Mouse (Mus musculus): Measurements from ENCODE around the gene Nmral1.
"Not testable (repeated sequence)": the region's sequence is repeated elsewhere in the genome, so short reads cannot be mapped to it uniquely, and the experiment has no call there.

Gene Nmral1

GRCm38 (mm10) chr16:4717866-4718265 is 1.3 kb downstream of the Nmral1 start:
- DNase-seq (ENCODE audit: low spot score) = no peak

GRCm38 (mm10) chr16:4713861-4714710 is 5.1 kb downstream of the Nmral1 start:
- no peak for DNase-seq (ENCODE audit: low spot score)

- DNase-seq (ENCODE audit: low spot score) = no peak
Observed at GRCm38 (mm10) chr16:4711173-4711572, 8.0 kb downstream of the Nmral1 start.

GRCm38 (mm10) chr16:4705541-4705940 is 13.6 kb downstream of the Nmral1 start:
- no peak for DNase-seq (ENCODE audit: low spot score)

- no peak for DNase-seq (ENCODE audit: low spot score)
Observed at GRCm38 (mm10) chr16:4702646-4703045, 16.5 kb downstream of the Nmral1 start.

GRCm38 (mm10) chr16:4701211-4701610 is 17.9 kb downstream of the Nmral1 start:
- no peak for DNase-seq (ENCODE audit: low spot score)

- not testable (repeated sequence) for DNase-seq (ENCODE audit: low spot score)
Observed at GRCm38 (mm10) chr16:4689371-4689770, 29.8 kb downstream of the Nmral1 start.

- no peak for DNase-seq (ENCODE audit: low spot score)
Observed at GRCm38 (mm10) chr16:4684457-4684791, 34.7 kb downstream of the Nmral1 start.

- peak; percentile 99 for DNase-seq (ENCODE audit: low spot score)
Observed at GRCm38 (mm10) chr16:4683581-4684456, 35.3 kb downstream of the Nmral1 start.

- DNase-seq (ENCODE audit: low spot score) = no peak
Observed at GRCm38 (mm10) chr16:4683193-4683580, 36.0 kb downstream of the Nmral1 start.

GRCm38 (mm10) chr16:4682628-4683179 is 36.5 kb downstream of the Nmral1 start:
- no peak for DNase-seq (ENCODE audit: low spot score)

- not testable (repeated sequence) for DNase-seq (ENCODE audit: low spot score)
Observed at GRCm38 (mm10) chr16:4680922-4681455, 38.2 kb downstream of the Nmral1 start.

- DNase-seq (ENCODE audit: low spot score) = peak; percentile 89
Observed at GRCm38 (mm10) chr16:4679121-4680018, 39.8 kb downstream of the Nmral1 start, which contains the start of gene Coro7. Gene Coro7, minus strand, starts transcription at chr16:4679777.

- DNase-seq (ENCODE audit: low spot score) = no peak
Observed at GRCm38 (mm10) chr16:4678080-4678479, 41.1 kb downstream of the Nmral1 start.

GRCm38 (mm10) chr16:4676836-4677235 is 42.3 kb downstream of the Nmral1 start:
- no peak for DNase-seq (ENCODE audit: low spot score)

GRCm38 (mm10) chr16:4674091-4674490 is 45.1 kb downstream of the Nmral1 start:
- DNase-seq (ENCODE audit: low spot score) = no peak

- no peak for DNase-seq (ENCODE audit: low spot score)
Observed at GRCm38 (mm10) chr16:4670317-4670716, 48.8 kb downstream of the Nmral1 start.

- peak; percentile 95 for DNase-seq (ENCODE audit: low spot score)
Observed at GRCm38 (mm10) chr16:4667190-4667808, 51.9 kb downstream of the Nmral1 start.

- no peak for DNase-seq (ENCODE audit: low spot score)
Observed at GRCm38 (mm10) chr16:4665726-4666125, 53.4 kb downstream of the Nmral1 start.

GRCm38 (mm10) chr16:4663806-4664205 is 55.4 kb downstream of the Nmral1 start:
- DNase-seq (ENCODE audit: low spot score) = no peak

- DNase-seq (ENCODE audit: low spot score) = no peak
Observed at GRCm38 (mm10) chr16:4661605-4662004, 57.6 kb downstream of the Nmral1 start.

Data from testis, postnatal 10 days (tissue).